Mouse (Mus musculus) heart, adult 9 months (tissue): ENCODE measurements around the gene Fgfr2.
A peak's percentile ranks its signal among the peaks of the same experiment; 100 is the strongest.
"Not testable (repeated sequence)": the region's sequence is repeated elsewhere in the genome, so short reads cannot be mapped to it uniquely, and the experiment has no call there.

Experiments
- DNase-seq, 2 experiments: peaks; one replicate each; pipeline ENCODE4 v3.0.0; 2022; ENCODE audit warnings: low spot score in 2 of 2

Gene Fgfr2

DNA sequence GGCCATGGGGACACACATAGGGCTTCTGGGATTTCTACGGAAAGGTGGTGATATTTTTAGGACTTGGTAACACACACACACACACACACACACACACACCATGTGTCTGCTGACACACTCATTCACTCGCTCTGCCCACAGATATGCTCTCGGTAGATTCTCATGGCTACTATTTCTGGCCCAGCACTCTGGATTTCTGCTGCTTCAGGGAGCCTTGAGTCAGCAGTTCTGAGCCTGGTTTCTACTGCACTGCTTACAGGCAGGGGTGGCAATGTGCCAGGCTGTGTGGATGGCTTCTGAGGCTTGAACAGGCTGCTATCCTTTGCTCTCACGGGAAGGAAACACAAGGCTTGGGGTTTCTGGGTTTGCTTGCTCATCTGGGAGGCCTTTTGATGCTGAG, 2441.4 kb downstream of the Fgfr2 start:
- peak in 1 of 2 experiments; percentile 74 for DNase-seq

DNA sequence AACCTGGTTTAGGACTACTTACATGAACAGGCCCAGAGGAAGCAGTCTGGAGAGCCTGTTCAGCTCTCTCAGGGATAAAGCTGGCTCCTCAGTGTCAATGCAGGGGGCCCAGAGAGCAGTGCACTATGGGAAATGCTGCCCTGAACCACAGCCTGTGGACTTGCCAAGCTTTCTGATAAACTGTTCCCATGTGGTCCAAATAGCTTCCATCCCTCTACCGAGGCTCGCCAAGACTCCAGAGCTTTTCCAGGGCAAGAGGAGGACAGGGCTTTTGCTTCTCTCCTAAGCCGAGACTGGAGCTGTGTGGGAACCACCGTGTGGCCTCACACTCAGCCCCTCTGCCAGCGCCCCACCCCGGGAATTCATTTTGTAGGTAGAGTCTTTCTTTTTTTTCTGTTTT, 2444.7 kb downstream of the Fgfr2 start:
- peak; percentile 82 to 84 for DNase-seq

DNA sequence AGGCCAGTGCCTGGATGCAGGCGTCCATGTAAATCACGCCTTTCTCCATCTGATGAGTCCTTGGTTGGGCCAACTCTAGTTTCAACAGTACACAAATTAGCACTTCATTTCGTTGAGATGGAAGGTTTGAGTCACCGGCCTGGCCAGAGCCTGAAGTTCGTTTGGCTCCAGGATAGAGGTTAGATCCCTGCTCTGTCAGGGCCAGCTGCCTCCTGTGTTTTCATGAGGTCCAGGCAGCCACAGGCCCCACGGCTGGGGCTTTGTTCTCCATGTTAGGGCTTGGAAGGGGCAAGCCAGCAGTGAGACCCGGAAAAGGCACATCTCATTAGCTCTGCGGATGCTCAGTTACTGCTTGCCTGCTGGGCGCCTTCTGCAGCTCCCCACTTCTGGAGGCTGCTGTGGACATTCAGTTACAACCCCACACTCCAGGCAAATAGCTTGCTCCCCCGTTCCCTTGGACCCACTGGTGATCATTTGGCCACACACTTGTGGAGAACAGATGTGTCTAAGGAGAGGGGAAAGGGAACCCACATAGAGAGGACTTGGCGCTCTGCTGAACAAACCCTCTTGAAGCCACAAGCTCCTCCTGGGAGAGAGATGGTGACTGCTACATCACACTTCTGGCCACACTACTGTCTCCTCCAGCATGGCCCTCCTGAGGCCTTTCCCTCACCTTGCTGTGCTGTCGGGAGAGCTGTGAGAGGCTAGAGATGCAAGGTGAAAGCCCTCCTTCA, 2445.4 kb downstream of the Fgfr2 start:
- DNase-seq, result peak in 1 of 2 experiments; percentile 56

DNA sequence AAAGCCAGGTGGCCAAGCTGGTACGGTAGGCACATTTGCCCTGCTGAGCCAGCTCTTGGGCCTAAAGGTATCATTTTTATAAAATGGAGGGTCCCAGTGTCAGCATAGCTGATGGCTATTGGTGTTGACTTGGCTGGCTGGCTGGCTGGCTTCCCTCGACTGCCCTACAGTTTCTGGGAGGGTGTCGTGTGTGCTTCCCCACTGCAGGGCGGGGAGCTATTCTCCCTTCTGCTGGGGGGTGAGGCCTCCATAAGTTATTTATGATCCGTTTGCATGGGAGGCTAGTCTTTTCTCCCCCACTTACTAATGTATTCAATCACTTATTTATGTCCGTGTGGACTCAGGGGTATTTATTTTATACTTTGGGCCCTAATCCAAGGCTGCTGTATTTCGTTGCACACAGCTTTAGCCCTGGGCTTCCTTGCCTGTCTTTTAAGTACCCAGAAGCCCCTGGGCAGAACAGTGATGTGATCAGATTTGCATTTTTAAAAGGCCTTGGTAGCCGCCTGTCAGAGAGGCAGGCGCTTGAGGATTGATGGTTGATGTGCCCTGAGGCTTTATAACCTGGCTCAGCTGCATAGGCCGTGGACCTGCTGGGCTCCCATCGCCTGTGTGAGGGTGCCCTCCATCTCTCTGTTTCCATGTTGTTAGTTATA, 2446.1 kb downstream of the Fgfr2 start:
- DNase-seq, result no peak

DNA sequence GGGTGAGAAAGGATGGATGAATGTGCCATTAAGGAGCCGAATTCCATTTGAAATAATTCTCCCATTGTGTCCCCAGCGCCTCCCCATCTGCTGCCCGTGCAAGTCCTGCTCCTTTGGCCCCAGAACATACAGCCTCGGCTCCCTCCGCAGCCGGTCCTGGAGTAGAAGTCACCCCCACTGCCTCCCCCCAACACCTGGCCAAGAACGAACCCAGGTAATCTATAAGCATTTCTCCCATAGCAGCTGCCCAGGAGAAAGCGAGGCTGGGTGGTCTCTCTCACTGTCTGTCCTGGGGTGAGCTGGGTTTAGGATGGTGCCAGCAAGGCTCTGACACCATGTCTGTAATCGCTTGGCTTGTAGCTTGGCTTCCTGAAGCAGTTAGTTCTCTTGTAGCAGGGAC, 2448.6 kb downstream of the Fgfr2 start:
- no peak for DNase-seq

DNA sequence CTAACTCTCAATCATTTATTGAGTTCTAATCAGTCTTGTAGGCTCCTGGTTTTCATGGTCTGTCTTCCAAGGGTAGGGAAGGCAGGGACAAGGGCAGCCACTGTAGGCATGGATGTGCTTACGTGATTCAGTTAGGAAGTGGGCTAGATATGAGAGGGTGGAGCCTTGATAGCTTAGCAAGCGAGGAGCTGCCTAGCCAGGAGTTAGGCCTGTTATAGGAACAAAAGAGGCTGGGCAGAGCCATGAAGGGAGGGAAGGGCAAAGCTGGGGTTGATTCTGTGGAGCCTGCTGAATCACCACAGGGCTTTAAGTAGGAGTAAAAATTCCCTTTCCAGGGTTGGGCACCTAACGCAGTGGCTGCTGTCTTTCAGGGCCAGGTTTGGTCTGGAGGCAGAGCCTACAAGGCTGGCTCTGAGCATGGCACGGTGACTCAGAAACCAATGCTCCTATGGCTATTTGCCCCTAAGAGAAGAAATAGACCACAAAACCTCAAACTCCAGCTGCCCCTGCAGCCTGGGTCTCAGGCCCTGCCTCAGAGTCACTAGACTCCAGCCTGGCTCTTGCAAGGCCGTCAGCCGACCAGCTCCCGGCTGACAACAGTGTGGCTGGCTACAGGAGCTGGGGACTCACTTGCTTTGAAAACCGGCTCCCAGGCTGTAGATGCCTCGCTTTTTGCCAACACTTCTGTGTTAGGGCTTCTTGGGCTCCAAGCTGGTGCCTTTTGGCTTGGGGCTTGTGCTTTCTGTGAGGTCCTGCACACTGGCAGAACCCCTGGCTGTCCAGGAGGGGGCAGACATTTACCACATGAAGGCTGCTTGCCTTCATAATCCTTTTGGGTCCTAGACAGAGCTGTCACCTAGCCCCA, 2449.7 kb downstream of the Fgfr2 start:
- peak in 1 of 2 experiments; percentile 41 for DNase-seq

DNA sequence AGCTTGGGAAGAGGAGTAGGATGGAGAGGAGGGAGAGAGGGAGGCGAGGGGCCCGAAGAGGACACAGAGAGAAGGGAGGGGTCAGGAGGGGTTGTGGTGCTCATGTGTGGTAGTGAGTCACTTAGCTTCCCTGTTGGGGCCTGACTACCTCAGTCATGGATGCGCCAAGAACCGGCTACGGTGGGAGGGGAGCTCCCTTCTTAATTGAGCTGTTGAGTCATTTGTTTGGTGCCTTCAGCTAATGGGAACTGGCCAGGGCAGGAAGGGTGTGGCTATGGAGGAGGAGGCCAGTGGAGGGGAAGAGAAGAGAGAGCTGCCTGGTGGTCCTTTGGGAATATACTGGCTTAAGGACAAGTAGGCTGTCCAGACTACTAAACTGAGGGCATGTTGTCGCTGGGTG, 2451.8 kb downstream of the Fgfr2 start:
- peak; percentile 90 to 91 for DNase-seq

DNA sequence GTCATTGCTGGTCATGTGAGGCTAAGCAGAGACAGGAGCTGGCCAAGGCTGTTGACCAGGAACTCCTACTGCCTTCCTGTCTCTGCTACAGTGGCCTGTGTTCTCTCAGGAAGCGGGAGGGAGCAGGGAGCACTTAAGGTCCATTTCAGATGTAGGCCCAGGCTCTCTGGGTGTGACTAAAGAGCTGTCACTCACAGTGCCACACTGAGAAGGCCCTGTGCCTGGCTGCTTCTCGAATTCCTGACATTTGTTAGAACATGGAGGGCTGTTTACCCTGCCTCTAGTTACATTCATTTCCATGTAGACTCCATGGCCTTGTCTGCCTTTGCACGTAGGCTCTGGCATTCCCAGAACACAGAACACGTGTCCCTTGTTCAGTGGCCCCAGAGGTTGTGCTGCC, 2452.8 kb downstream of the Fgfr2 start:
- DNase-seq, result peak; percentile 67 to 83

DNA sequence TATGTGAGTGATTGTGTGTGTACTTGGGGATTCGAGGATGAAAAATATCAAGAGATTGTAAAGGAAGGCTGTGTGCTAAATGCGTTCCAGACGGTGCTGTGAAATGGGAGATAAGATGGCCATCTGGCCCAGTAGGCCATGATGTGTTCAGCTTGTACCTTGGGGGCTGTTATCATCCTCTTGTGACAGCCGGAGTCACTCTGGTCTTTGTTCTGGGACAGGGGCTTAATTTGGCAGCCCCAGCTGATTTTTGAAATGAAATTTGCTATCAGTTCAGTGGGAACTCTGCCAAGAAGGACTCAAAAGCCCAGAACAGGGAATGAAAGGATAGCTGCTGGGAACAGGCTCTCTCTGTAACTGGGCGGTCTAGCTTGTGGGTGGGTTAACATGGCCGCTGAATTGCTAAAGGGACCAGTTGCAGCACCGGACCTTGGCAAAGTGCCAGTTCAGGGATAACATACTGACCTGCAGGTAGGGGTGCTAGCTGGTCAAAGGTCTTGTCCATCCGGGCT, 2453.7 kb downstream of the Fgfr2 start:
- peak; percentile 77 to 84 for DNase-seq

DNA sequence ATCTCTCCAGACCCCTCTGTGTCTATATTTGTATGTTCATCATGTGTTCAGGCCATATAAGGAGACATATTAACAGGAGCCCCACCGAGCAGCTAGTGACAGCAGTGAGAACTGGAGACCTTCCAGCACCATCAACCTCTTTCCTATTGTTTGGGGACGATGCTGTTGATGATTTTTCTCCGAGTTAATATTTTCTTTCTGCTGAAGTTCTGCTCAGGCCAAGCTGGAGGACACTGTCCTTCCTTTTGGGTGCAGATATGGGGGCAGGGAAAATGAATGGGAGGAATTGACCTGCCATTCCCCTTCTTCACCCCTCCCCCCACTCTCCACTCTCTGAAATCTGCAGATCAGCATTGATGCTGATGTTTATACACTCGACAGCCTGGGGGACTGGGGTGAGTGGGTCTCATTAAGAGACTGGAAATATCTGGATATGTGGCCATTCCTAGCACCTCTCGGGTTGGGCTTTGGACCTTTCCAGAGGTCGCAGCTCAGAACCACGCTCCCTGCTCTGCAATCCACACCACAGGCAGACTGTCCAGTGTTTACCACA, 2454.3 kb downstream of the Fgfr2 start:
- DNase-seq, result no peak

DNA sequence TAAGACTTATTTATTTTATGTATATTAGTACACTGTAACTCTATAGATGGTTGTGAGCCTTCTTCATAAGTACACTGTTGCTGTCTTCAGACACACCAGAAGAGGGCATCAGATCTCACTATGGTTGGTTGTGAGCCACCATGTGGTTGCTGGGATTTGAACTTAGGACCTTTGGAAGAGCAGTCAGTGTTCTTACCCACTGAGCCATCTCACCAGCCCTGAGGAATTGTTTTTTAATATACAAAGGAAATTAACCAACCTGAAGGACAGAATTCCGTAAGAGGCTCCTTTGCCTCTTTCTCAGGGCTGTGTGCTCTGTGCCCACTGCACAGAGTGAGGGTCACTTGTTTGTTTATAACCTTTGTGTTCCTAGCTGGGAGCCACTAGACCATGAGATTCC, 2455.1 kb downstream of the Fgfr2 start:
- DNase-seq, result not testable (repeated sequence)

DNA sequence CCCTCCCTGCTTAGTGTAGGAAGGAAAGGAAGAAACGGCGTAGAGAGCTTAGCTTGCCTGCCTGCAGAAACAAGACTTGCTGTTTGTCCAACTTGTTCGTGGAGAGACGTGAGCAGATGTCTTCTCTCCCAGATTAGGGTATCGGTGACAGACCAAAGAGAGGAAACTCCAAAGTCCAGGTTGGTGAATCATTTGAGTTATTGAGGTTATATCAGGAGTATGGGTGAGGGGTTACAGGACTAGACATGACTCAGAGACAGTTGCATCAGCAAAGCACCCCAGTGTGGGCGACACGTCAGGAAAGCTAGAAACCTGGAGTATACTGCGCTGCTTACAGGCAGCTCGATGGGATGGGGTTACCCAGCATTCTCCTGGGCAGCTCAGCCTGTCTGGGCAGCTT, 2457.8 kb downstream of the Fgfr2 start:
- DNase-seq, result no peak

DNA sequence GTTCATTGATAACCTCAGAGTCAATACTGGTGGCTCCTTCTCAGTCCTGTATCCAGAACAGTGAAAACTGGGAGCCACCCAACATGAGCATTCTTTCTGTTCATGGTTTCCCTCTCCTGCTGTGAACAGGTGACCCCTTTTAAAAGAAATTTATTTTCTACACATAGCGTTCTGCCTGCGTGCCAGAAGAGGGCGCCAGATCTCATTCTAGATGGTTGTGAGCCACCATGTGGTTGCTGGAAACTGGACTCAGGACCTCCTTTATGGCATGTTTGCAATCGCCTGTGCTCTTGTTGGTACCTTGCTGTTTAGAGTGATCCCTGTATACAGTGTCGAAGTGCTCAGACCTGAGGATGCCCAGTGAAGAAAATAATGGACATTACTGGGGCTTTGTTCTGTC, 2458.5 kb downstream of the Fgfr2 start:
- DNase-seq, result no peak

DNA sequence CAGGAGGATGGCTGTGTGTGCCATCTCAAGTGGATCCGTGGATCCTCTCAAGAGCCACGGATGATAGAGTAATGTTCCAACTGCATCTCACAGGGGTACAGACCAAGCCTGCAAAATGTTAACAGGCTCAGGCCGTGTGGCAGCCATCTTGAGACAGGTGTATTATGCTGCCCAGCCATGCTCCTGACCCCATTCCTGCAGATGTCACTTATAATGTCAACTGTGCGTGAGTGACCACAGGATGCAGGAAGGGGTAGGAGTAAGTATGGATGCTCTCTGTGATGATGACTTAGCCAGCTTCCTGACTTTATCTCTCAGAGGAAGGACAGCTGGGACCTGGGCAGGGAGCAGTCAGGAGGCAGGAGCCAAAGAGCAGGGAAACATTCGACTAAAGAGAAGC, 2459.1 kb downstream of the Fgfr2 start:
- DNase-seq, result no peak

DNA sequence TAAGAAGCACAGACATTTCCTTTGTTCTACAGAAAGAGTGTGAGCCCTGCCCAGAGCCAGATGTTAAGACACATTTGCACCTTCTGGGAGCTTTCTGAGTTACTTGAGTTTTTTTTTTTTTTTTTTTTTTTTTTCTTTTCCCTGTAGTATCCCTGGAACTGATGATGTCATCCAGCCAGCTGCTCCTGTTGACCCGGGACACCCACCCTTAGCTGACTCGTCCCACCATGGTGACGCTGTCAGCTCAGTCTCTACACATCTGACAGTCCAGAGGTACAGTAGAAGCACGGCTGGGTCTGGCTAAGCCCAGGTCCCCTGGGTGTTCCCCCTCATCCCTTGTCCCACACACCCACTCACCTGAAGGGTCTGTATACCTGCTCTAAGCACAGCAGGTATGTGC, 2460.3 kb downstream of the Fgfr2 start:
- DNase-seq, result no peak

DNA sequence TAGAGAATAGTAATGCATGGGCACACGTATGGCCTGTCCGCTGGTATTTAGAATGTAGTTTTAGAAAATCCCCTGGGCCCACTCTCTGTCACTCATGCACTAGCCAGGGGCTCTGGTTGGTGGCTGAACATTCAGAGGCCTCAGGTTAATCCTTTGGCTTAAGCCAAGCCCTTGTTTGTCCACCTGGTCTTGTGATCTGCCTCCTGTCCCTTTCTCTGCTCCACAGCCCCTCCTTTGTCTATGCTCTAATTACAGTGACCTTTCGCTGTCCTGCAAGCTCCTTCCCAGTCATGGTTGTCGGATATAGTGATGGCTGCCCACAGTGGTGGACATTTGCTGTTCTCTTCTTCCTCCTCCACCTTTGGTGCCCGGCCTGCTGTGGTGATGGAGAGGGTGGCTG, 2460.9 kb downstream of the Fgfr2 start:
- no peak for DNase-seq

DNA sequence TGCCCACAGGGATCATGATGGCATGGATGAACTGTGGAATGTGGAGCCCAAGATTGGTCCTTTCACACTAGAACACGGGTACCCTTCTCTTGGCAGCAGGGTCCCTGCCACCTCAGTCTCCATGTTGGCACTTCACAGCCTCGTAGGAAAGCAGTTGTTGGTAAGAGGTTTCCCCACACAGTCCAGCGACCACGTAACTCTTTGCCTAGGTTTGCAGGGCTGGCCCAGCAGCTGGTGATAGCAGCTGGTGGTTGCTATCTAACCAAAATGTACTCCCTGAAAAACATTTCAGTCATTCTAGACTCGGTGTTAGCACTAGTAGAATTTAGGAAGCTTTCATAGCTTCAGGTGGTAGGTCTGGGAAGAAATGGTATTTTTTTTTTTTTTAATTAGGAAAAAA, 2464.0 kb downstream of the Fgfr2 start:
- DNase-seq, result no peak

DNA sequence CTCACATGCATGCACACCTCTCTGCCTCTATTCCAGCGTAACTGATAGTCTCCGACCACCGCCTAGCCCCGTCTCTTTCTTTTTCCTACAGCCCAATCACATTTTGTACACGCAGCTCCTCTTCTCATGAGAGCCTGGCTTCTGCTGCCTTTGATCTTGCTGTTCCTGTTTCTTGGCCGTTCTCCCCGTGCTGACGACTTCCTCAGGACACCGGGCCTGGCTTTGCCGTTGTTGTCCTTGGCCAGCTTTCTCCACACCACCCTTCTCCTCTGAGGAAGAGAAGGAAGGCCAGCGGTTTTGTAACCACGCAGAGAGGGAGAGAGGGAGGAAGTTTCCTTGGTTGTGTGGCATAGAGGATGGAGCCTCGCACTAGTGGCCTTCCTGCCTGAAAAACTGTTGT, 2465.4 kb downstream of the Fgfr2 start:
- peak; percentile 94 to 95 for DNase-seq

DNA sequence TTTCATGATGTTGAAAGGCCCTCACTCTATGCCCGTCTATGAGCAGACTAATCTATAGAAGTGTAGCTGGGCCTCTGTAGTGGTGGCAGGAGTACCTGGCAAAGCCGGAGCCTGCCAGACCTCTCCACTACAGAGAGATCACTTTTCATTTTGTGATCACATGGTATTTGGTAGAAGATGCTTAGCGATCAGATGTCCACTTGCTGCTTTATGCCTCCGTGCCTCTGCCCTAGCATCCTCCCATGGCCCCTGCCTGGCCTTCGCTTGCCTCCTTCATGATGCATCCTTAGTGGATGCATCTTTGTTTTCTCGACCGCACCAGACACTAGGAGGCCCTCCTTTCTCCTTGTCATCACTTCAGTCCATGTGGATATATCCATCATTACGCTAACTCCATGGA, 2466.2 kb downstream of the Fgfr2 start:
- no peak for DNase-seq

DNA sequence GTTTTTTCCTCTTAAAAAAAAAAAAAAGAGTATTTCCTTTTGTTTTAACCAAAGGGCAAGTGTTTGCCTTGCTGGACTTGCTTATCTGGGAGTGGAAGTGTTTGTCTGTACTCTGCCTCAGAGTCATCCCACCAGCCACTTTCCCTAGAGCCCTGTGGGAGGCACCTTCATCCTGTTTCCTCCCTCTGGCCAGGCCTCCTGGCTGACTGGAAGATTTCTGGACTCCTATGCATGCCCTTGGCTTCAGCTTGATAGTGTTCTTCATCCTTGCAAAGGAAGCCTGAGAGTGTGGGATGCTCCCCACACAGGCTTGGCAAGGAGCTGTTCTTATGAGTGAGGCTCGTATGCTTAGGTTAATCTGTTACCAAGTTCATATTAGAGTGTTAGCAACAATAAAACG, 2468.6 kb downstream of the Fgfr2 start:
- DNase-seq, result peak; percentile 75 to 81

DNA sequence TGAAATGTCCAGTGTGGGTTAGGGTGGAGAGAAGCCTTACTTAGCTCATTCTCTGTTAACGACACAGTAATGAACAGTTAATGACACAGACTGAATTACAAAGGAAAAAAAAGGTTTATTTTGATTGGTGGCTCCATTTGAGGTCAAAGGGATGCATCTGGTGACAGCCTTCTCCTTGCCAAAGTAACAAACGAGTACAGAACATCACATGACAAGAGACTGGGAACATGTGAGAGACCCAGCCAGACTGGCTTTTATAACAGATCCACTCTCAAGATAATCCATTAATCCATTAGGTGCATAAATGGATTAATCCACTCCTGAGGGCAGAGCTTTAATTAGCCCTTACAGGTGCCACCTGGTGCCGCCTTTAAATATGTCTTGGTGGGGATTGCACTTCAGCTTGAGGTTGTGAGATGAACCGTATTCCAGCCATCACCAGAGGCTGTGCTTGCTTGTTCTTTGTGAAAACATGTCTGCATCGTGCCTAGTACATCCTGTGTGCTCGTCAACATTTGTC, 2470.1 kb downstream of the Fgfr2 start:
- no peak for DNase-seq

DNA sequence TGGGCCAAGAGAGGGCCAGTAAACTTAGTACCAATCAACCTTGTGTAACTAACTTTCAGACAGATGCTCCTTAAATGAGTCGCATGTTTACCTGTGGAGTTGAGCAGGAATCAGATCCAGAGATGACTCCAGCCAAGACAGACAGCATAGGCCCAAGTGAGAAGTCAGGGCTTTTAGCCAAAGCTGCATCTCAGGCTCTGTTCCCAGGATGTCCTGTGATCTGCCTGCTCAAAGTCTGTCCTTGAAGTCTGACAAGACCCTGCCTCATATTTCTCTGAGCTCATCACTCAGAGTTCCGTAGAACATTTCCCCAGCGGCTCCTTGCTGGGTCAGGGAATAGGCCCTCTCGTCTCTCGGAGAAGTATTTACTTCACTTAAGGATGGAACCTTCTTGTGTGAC, 2472.5 kb downstream of the Fgfr2 start:
- DNase-seq, result no peak
